ENCODE assay signal across 9 mouse cellular contexts in the genomic region with DNA sequence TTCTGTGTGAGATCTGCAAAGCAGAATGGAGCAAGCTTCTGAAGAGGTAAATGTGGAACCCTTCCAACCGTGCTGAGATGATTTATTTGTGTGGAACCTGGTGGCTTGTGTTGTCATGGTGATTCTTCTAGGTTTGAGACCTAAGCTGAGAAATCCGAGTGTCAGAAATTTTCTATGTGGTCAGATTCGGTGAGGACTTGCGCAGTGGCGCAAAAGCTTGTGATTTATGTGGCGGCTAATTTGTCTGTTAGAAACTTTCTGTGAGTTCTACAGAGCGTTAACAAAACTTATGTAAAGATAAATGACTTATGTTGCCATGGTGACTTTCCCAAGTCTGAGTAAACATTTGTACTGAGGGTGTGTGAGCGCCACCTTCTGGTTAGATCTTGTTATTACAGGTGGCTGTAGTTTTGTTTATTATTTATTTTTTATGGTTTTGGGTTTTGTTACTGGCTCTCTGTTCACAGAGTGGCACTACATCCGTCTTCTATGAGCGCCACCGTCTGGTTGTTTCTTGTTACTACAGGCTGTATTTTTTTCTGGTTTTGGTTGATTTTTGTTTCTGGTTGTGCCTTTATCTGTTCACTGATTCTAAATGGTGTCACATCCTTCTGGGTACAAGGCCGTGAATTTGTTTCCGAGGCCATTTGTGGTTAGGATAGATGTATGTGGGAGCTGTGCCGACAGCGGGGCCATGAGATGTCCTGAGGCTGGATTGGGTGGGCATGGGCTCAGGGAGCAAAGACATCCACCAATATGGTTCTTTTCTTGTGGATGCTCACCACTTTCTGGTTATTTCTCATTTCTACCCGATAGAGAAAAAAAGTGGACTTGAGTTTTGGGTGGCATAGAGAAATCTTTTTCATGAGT. TPM values are rescaled to one million over a fixed set of nuclear protein-coding genes. Genes with fewer than 3 reads are reported as not detected.
DNase-seq lines count a peak whose midpoint lies in the region; ATAC-seq and TF ChIP-seq lines count a peak whose summit lies in the region.
"Had no signal": no experiment of that assay in that cellular context is flagged by ENCODE, and none has a peak within 500 bp of the region (broad histone marks: within the 10 kb centered on the region; RNA-seq: fewer than 3 reads in every experiment).

No protein-coding gene starts in this region.

- H3K9me3 ChIP-seq in kidney, postnatal 0 days (replicated peaks; ENCODE audit: low read length) = no peaks in the 10 kb centered on the region

- H3K27ac ChIP-seq in heart, adult 2 months = no peak overlapping the region
- H3K27ac ChIP-seq in kidney, postnatal 0 days = no peak overlapping the region

- WGBS in heart, adult 2 months = 54% methylated on average over 16 of the region's 16 CpGs
- WGBS in kidney, postnatal 0 days = 40% methylated on average over 16 of the region's 16 CpGs
- WGBS in lung, adult 2 months = 44% methylated on average over 16 of the region's 16 CpGs

- H3K36me3 ChIP-seq in heart, adult 2 months (ENCODE audit: control insufficient read depth, insufficient read depth, low read length) = no peaks in the 10 kb centered on the region
- H3K36me3 ChIP-seq in kidney, postnatal 0 days (ENCODE audit: insufficient read depth, low read length) = no peaks in the 10 kb centered on the region

- H3K27me3 ChIP-seq in heart, adult 2 months (ENCODE audit: control insufficient read depth, insufficient read depth, low read length) = no peaks in the 10 kb centered on the region
- H3K27me3 ChIP-seq in kidney, postnatal 0 days (ENCODE audit: insufficient read depth, low read length) = no peaks in the 10 kb centered on the region

- no peak for TF ChIP-seq POLR2A in heart, adult 2 months (IDR thresholded peaks at IDR 0.05; ENCODE audit: insufficient read depth, low read depth, low read length)
- TF ChIP-seq POLR2A in lung, adult 2 months (IDR thresholded peaks at IDR 0.05; ENCODE audit: borderline replicate concordance, extremely low read depth, low read depth, low read length) = no peak

- H3K4me1 ChIP-seq in heart, adult 2 months (ENCODE audit: control insufficient read depth, insufficient read depth, low read length) = no peaks in the 10 kb centered on the region
- no peaks in the 10 kb centered on the region for H3K4me1 ChIP-seq in kidney, postnatal 0 days (replicated peaks; ENCODE audit: insufficient read depth, low read length)
- H3K4me1 ChIP-seq in lung, adult 2 months (ENCODE audit: control insufficient read depth, insufficient read depth, low read length) = no peaks in the 10 kb centered on the region

- peak; percentile 77 for TF ChIP-seq CTCF in heart, adult 2 months (IDR thresholded peaks at IDR 0.05)
- TF ChIP-seq CTCF in kidney, postnatal 0 days (IDR thresholded peaks at IDR 0.05; ENCODE audit: low read depth) = peak; percentile 92
- peak; percentile 3; the same call in 1 of the 2 replicates for TF ChIP-seq CTCF in lung, adult 2 months (IDR thresholded peaks at IDR 0.05; ENCODE audit: insufficient read depth, low read length)

- no peak overlapping the region for H3K9ac ChIP-seq in heart, adult 2 months (ENCODE audit: low read depth, low read length)
- H3K9ac ChIP-seq in kidney, postnatal 0 days (ENCODE audit: low read depth, low read length) = no peak overlapping the region

- H3K79me2 ChIP-seq in heart, adult 2 months (replicated peaks; ENCODE audit: control insufficient read depth, insufficient read depth, low read length) = no peaks in the 10 kb centered on the region

- no peak for TF ChIP-seq EP300 in heart, adult 2 months (IDR thresholded peaks at IDR 0.05; ENCODE audit: insufficient read depth, low read depth, low read length)

- peak; percentile 81 for ATAC-seq in kidney, postnatal 0 days (replicated peaks; ENCODE audit: low FRiP score, low read depth)

- intact Hi-C loops in heart, adult 2 months (cut with DNase I) = no loop called here

- peak in 1 of 2 experiments; percentile 2 for DNase-seq in heart, adult 2 months
- DNase-seq in heart, adult 11 months = no peak
- DNase-seq in c-Kit-positive CD71-positive TER-119-negative erythroid progenitor cells, embryonic 14.5 days (ENCODE audit: low read depth) = peak; percentile 35
- DNase-seq in frontal cortex, postnatal 10 days (ENCODE audit: low spot score in 2 of 2) = peak; percentile 3 to 25
- peak; percentile 93 for DNase-seq in kidney, postnatal 0 days (ENCODE audit: low spot score)
- no peak for DNase-seq in lung, adult 2 months
- DNase-seq in retina, postnatal 1 day = peak; percentile 65
- no peak for DNase-seq in urinary bladder, postnatal 10 days (ENCODE audit: low spot score)

- no peak overlapping the region for H3K4me3 ChIP-seq in heart, adult 2 months
- H3K4me3 ChIP-seq in kidney, postnatal 0 days (replicated peaks; ENCODE audit: low read depth, low read length) = no peak overlapping the region
- H3K4me3 ChIP-seq in lung, adult 2 months (replicated peaks; ENCODE audit: extremely low read depth, low read depth, low read length) = no peak overlapping the region

- H3K4me2 ChIP-seq in kidney, postnatal 0 days (ENCODE audit: low read length) = no peak overlapping the region

RNA-seq across cellular contexts. Expression of gene Gm6614, which starts 29.3 kb away (rescaled TPM):
- not detected for total RNA-seq in heart, adult 2 months (2021)
- not detected in 2 replicates for polyA plus RNA-seq in heart, adult 2 months (2012; rRNA removed)
- not detected in 2 replicates for polyA plus RNA-seq in kidney, postnatal 0 days (2015; fragmentation: Nextera tagmentation; extraction: Ambion mirVana)
- not detected in 2 replicates for polyA plus RNA-seq in lung, adult 2 months (2012; rRNA removed)
- total RNA-seq: layer of hippocampus, adult 18-20 months had no signal

Comparison
In these comparisons a context has a peak if more than half of its experiments do, and no peak if none do; other contexts are left out.
1. DNase-seq: peak in c-Kit-positive CD71-positive TER-119-negative erythroid progenitor cells, embryonic 14.5 days (single experiment), frontal cortex, postnatal 10 days (2 of 2), kidney, postnatal 0 days (single experiment) and retina, postnatal 1 day (single experiment); none in heart, adult 11 months (single experiment), lung, adult 2 months (single experiment) and urinary bladder, postnatal 10 days (single experiment).
2. CTCF ChIP-seq: peak in every context shown above with its lines; median percentile 92 in kidney, postnatal 0 days; 77 in heart, adult 2 months; 3 in lung, adult 2 months.